Mouse (Mus musculus): ENCODE measurements at regions not wholly inside any gene's neighbourhood (a gene's known extent, or its start where the extent isn't known, plus 50 kb on each side); places are given as distances from the start of the nearest gene placed in this dataset.

DNA sequence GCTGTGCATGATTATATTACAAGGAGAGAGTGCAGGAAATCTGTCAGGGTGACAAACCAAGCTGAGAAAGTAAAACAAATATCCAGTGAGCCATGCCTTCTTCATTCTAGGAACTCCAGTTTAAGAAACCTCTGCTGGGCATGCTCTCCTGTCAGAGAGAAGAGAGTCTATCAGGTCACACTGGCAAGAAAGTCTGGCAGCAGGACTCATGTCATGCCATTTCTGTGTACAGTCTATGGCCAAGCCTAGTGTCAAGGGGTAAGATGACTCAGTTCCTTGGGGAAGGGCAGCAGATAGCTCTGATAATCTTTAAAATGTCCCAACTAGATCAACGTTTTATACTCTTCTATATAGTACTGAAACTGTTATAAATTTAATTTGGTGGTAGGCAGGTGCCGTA, 128.0 kb upstream of the Npvf start:
- H3K9ac ChIP-seq (replicated peaks), result no peak overlapping the region
- no peak for ATAC-seq (ENCODE audit: insufficient read depth)
- H3K4me1 ChIP-seq (replicated peaks; ENCODE audit: control insufficient read depth in 2 of 2, insufficient read depth in 2 of 2, low read length in 1 of 2), result no peaks in the 10 kb centered on the region
- no peak for DNase-seq (ENCODE audit: low read depth in 3 of 3, low spot score in 3 of 3)
- no peak overlapping the region for H3K4me3 ChIP-seq (ENCODE audit: insufficient read depth in 1 of 2, low read depth in 2 of 2, low read length in 2 of 2)
- H3K9me3 ChIP-seq (ENCODE audit: control insufficient read depth, low read length), result no peaks in the 10 kb centered on the region
- no peaks in the 10 kb centered on the region for H3K27me3 ChIP-seq (ENCODE audit: control insufficient read depth, insufficient read depth, low read length)
- no peak overlapping the region for H3K27ac ChIP-seq
- no peak overlapping the region for H3K4me2 ChIP-seq (ENCODE audit: low read depth)
- H3K36me3 ChIP-seq (replicated peaks; ENCODE audit: control insufficient read depth, insufficient read depth, low read depth), result no peaks in the 10 kb centered on the region
- TF ChIP-seq EP300 (IDR thresholded peaks at IDR 0.05; ENCODE audit: low read depth), result no peak
- TF ChIP-seq CTCF (IDR thresholded peaks at IDR 0.05; ENCODE audit: low read depth), result no peak
- WGBS (ENCODE audit: insufficient replicate concordance), result 45% methylated on average over 2 of the region's 2 CpGs

DNA sequence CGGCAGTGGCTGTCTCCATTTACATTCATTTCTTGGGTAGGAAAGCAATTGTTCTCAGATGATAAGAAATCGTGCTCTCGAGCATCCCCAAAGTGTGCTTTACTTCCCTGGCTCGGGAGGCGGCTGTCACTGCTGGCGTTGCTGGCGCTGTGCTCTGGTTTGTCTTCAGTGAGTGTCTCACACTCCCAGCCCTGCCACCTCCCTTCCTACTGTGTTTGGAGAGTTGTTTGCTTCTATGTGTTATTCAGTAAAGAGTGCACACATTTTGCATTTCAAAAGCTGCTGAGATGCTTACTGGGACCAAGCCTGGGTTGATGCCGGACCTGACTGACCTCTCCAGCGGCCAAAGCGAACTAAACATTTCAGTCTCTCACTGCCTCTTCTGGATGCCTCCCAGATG, 129.3 kb upstream of the Npvf start:
- TF ChIP-seq EP300 (IDR thresholded peaks at IDR 0.05; ENCODE audit: low read depth), result no peak
- no peak for TF ChIP-seq CTCF (IDR thresholded peaks at IDR 0.05; ENCODE audit: low read depth)
- DNase-seq (ENCODE audit: low read depth in 3 of 3, low spot score in 3 of 3), result no peak
- Histone ChIP-seq H3K4me2 (ENCODE audit: low read depth) (no peak overlapping the region), H3K36me3 (replicated peaks; ENCODE audit: control insufficient read depth, insufficient read depth, low read depth) (no peaks in the 10 kb centered on the region), H3K27ac (no peak overlapping the region), H3K4me1 (replicated peaks; ENCODE audit: control insufficient read depth in 2 of 2, insufficient read depth in 2 of 2, low read length in 1 of 2) (no peaks in the 10 kb centered on the region), H3K27me3 (ENCODE audit: control insufficient read depth, insufficient read depth, low read length) (no peaks in the 10 kb centered on the region), H3K4me3 (ENCODE audit: insufficient read depth in 1 of 2, low read depth in 2 of 2, low read length in 2 of 2) (no peak overlapping the region), H3K9ac (replicated peaks) (no peak overlapping the region), H3K9me3 (ENCODE audit: control insufficient read depth, low read length) (no peaks in the 10 kb centered on the region)
- 66% methylated on average over 10 of the region's 10 CpGs for WGBS (ENCODE audit: insufficient replicate concordance)
- ATAC-seq (ENCODE audit: insufficient read depth), result no peak

DNA sequence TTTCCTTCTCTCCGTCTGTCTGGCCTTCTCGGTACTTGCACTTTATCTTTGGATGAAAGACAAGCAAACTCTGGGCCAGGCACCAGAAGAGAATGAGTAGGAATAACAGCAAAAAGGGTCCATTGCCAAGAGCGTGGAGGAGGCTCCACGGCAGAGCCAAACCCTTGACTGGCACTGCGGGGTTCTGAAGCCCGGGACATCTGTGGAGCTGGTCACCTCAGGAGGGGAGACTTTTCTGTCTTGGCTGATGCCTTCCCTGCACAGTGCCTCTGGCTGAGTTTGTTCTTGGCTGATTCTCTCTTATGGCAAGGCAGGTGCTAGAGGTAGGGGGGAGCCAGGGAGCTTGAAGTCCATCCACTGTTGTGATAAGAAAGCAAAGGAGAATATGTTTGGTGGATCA, 130.1 kb upstream of the Npvf start:
- TF ChIP-seq CTCF (IDR thresholded peaks at IDR 0.05; ENCODE audit: low read depth), result no peak
- TF ChIP-seq EP300 (IDR thresholded peaks at IDR 0.05; ENCODE audit: low read depth), result no peak
- DNase-seq (ENCODE audit: low read depth in 3 of 3, low spot score in 3 of 3), result no peak
- Histone ChIP-seq H3K36me3 (replicated peaks; ENCODE audit: control insufficient read depth, insufficient read depth, low read depth) (no peaks in the 10 kb centered on the region), H3K9me3 (ENCODE audit: control insufficient read depth, low read length) (no peaks in the 10 kb centered on the region), H3K27ac (no peak overlapping the region), H3K9ac (replicated peaks) (no peak overlapping the region), H3K4me3 (ENCODE audit: insufficient read depth in 1 of 2, low read depth in 2 of 2, low read length in 2 of 2) (no peak overlapping the region), H3K27me3 (ENCODE audit: control insufficient read depth, insufficient read depth, low read length) (no peaks in the 10 kb centered on the region), H3K4me2 (ENCODE audit: low read depth) (no peak overlapping the region), H3K4me1 (replicated peaks; ENCODE audit: control insufficient read depth in 2 of 2, insufficient read depth in 2 of 2, low read length in 1 of 2) (no peaks in the 10 kb centered on the region)
- no peak for ATAC-seq (ENCODE audit: insufficient read depth)
- 73% methylated on average over 6 of the region's 6 CpGs for WGBS (ENCODE audit: insufficient replicate concordance)

DNA sequence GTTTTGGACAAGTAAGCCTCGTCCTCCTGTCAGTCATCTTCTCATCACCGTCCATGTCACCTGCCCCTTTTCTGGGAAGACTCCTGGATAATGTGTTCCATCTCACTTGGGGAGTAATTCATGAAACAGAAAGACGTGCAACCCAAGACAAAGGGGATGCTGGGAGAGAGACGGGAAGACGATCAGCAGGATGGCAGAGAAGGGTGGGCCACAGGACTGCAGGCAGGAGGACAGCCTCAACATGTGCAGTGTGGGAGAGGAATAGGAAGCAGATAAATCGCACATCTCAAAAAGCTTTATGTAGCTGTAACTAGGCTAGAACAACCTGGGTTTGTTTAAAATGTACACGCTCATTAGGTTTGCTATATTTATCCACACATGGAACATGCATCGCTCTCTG, 133.4 kb upstream of the Npvf start:
- TF ChIP-seq CTCF (IDR thresholded peaks at IDR 0.05; ENCODE audit: low read depth) (no peak), EP300 (IDR thresholded peaks at IDR 0.05; ENCODE audit: low read depth) (no peak)
- Histone ChIP-seq H3K4me3 (ENCODE audit: insufficient read depth in 1 of 2, low read depth in 2 of 2, low read length in 2 of 2) (no peak overlapping the region), H3K27me3 (ENCODE audit: control insufficient read depth, insufficient read depth, low read length) (no peaks in the 10 kb centered on the region), H3K9me3 (ENCODE audit: control insufficient read depth, low read length) (no peaks in the 10 kb centered on the region), H3K36me3 (replicated peaks; ENCODE audit: control insufficient read depth, insufficient read depth, low read depth) (no peaks in the 10 kb centered on the region), H3K4me1 (replicated peaks; ENCODE audit: control insufficient read depth in 2 of 2, insufficient read depth in 2 of 2, low read length in 1 of 2) (no peaks in the 10 kb centered on the region), H3K4me2 (ENCODE audit: low read depth) (no peak overlapping the region), H3K9ac (replicated peaks) (no peak overlapping the region), H3K27ac (no peak overlapping the region)
- no peak for DNase-seq (ENCODE audit: low read depth in 3 of 3, low spot score in 3 of 3)
- whole genome bisulfite sequencing (ENCODE audit: insufficient replicate concordance), result 67% methylated on average over 8 of the region's 8 CpGs
- no peak for ATAC-seq (ENCODE audit: insufficient read depth)

GRCm38 (mm10) chr6:50799963-50800362, 145.7 kb upstream of the Npvf start:
- 50% methylated on average over 4 of the region's 4 CpGs for WGBS (ENCODE audit: insufficient replicate concordance)
- DNase-seq (ENCODE audit: low read depth in 3 of 3, low spot score in 3 of 3), result no peak
- Histone ChIP-seq H3K36me3 (replicated peaks; ENCODE audit: control insufficient read depth, insufficient read depth, low read depth) (no peaks in the 10 kb centered on the region), H3K4me1 (replicated peaks; ENCODE audit: control insufficient read depth in 2 of 2, insufficient read depth in 2 of 2, low read length in 1 of 2) (no peaks in the 10 kb centered on the region), H3K9me3 (ENCODE audit: control insufficient read depth, low read length) (no peaks in the 10 kb centered on the region), H3K9ac (replicated peaks) (no peak overlapping the region), H3K4me3 (ENCODE audit: insufficient read depth in 1 of 2, low read depth in 2 of 2, low read length in 2 of 2) (no peak overlapping the region), H3K27ac (no peak overlapping the region), H3K4me2 (ENCODE audit: low read depth) (no peak overlapping the region), H3K27me3 (ENCODE audit: control insufficient read depth, insufficient read depth, low read length) (no peaks in the 10 kb centered on the region)
- ATAC-seq (ENCODE audit: insufficient read depth), result no peak
- no peak for TF ChIP-seq CTCF (IDR thresholded peaks at IDR 0.05; ENCODE audit: low read depth)
- no peak for TF ChIP-seq EP300 (IDR thresholded peaks at IDR 0.05; ENCODE audit: low read depth)

Data from liver, embryonic 14.5 days (tissue).